Mouse (Mus musculus): Measurements from ENCODE around the gene Gm10309.

The Gm10309 gene

GRCm38 (mm10) chr17:86476674-86477073 lies 28.4 kb downstream of the Gm10309 start:
- no peak for DNase-seq (ENCODE audit: low read depth, low spot score)

- peak; percentile 36 for DNase-seq (ENCODE audit: low read depth, low spot score)
Observed at GRCm38 (mm10) chr17:86471684-86472083, 33.3 kb downstream of the Gm10309 start.

- DNase-seq (ENCODE audit: low read depth, low spot score), result no peak
Observed at GRCm38 (mm10) chr17:86470160-86470559, 34.9 kb downstream of the Gm10309 start.

GRCm38 (mm10) chr17:86467967-86468366 lies 37.1 kb downstream of the Gm10309 start:
- no peak for DNase-seq (ENCODE audit: low read depth, low spot score)

- DNase-seq (ENCODE audit: low read depth, low spot score), result no peak
Observed at GRCm38 (mm10) chr17:86467291-86467898, 37.6 kb downstream of the Gm10309 start.

- DNase-seq (ENCODE audit: low read depth, low spot score), result no peak
Observed at GRCm38 (mm10) chr17:86466871-86467270, 38.2 kb downstream of the Gm10309 start.

GRCm38 (mm10) chr17:86466412-86466811 lies 38.6 kb downstream of the Gm10309 start:
- DNase-seq (ENCODE audit: low read depth, low spot score), result no peak

- no peak for DNase-seq (ENCODE audit: low read depth, low spot score)
Observed at GRCm38 (mm10) chr17:86465865-86466264, 39.2 kb downstream of the Gm10309 start.

GRCm38 (mm10) chr17:86464689-86465363 lies 40.2 kb downstream of the Gm10309 start:
- no peak for DNase-seq (ENCODE audit: low read depth, low spot score)

GRCm38 (mm10) chr17:86464197-86464596 lies 40.8 kb downstream of the Gm10309 start:
- no peak for DNase-seq (ENCODE audit: low read depth, low spot score)

GRCm38 (mm10) chr17:86463369-86463768 lies 41.7 kb downstream of the Gm10309 start:
- no peak for DNase-seq (ENCODE audit: low read depth, low spot score)

- DNase-seq (ENCODE audit: low read depth, low spot score), result no peak
Observed at GRCm38 (mm10) chr17:86460645-86461430, 44.2 kb downstream of the Gm10309 start.

GRCm38 (mm10) chr17:86458302-86458980 lies 46.6 kb downstream of the Gm10309 start:
- no peak for DNase-seq (ENCODE audit: low read depth, low spot score)

- DNase-seq (ENCODE audit: low read depth, low spot score), result no peak
Observed at GRCm38 (mm10) chr17:86456512-86456911, 48.5 kb downstream of the Gm10309 start.

- no peak for DNase-seq (ENCODE audit: low read depth, low spot score)
Observed at GRCm38 (mm10) chr17:86454351-86454706, 50.7 kb downstream of the Gm10309 start.

- DNase-seq (ENCODE audit: low read depth, low spot score), result no peak
Observed at GRCm38 (mm10) chr17:86453673-86454350, 51.2 kb downstream of the Gm10309 start.

GRCm38 (mm10) chr17:86452934-86453333 lies 52.1 kb downstream of the Gm10309 start:
- DNase-seq (ENCODE audit: low read depth, low spot score), result no peak

Measured in WW6 (cell line).